Mouse (Mus musculus): ENCODE data around the gene Acot4.
"Not testable (repeated sequence)": the region's sequence is repeated elsewhere in the genome, so short reads cannot be mapped to it uniquely, and the experiment has no call there.

DNA sequence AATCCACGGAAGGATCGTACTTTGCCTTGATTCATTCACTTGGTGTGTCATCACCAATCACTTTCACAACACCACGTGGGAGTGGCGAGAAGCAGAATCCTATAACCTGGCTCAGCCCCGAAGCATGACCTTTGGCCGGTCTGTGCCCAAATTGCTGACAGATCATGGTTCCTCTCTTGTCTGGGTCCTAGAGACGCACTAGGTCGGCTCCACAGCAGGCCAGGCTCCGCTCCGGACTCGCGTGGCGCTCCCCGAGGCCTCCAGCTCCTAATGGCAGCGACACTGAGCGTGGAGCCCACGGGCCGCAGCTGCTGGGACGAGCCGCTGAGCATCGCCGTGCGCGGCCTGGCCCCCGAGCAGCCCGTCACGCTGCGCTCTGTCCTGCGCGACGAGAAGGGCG, at the start of gene Acot4:
- not testable (repeated sequence) for TF ChIP-seq CTCF, EP300 (IDR thresholded peaks at IDR 0.05; ENCODE audit: low read depth)

Measured in heart, postnatal 0 days (tissue).